Mouse (Mus musculus) heart, adult 18-20 months (tissue): Measurements from ENCODE around the gene Vav3. TPM values are rescaled to one million over a fixed set of nuclear protein-coding genes. Genes with fewer than 3 reads are reported as not detected.
A peak's percentile ranks its signal among the peaks of the same experiment; 100 is the strongest.
"Not testable (repeated sequence)": the region's sequence is repeated elsewhere in the genome, so short reads cannot be mapped to it uniquely, and the experiment has no call there.

ENCODE experiments used
- DNase-seq, 2 experiments: peaks; one replicate each; pipeline ENCODE4 v3.0.0; 2021 to 2022; ENCODE audit warnings: mixed read lengths in 1 of 2
- total RNA-seq, 2 experiments: library from RNA; stranded (reverse); gene quantifications; 2 replicates each; pipeline ENCODE4 v1.2.3; 2021

Gene Vav3
- total RNA-seq, 2 experiments from 2014 or later = 4.8 to 5.4 TPM

GRCm38 (mm10) chr3:109444077-109444476 is 103.6 kb downstream of the Vav3 start:
- DNase-seq = no peak

DNA sequence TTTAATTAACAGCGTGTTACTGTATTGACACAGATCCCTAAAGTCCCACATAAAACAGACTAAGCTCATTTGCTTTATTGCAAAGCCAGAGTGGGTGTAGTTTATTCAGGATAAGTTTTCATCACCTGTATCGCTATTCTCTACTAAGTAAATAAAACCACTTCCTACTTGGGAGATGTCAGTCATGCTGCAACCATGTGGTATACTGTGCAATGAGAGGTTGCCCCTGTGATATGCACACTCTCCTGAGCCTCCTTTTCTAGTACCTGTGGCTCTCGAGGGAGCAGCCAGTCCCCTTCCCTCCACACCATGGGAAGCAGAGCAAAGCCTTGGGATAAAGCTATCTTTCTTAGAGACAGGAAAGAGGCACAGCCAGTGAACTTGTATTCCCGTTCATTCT is 106.5 kb downstream of the Vav3 start:
- no peak for DNase-seq

- DNase-seq = not testable (repeated sequence)
These were observed 107.8 kb downstream of the Vav3 start for GRCm38 (mm10) chr3:109448249-109448648.

- DNase-seq = peak in 1 of 2 experiments; percentile 60
These were observed 111.5 kb downstream of the Vav3 start for GRCm38 (mm10) chr3:109451966-109452365.

GRCm38 (mm10) chr3:109454633-109455032 is 114.2 kb downstream of the Vav3 start:
- no peak for DNase-seq

- DNase-seq = no peak
These were observed 115.9 kb downstream of the Vav3 start for GRCm38 (mm10) chr3:109456340-109456739.

- DNase-seq = no peak
These were observed 123.2 kb downstream of the Vav3 start for GRCm38 (mm10) chr3:109463684-109464083.

- DNase-seq = no peak
These were observed 124.1 kb downstream of the Vav3 start for GRCm38 (mm10) chr3:109464600-109464999.

DNA sequence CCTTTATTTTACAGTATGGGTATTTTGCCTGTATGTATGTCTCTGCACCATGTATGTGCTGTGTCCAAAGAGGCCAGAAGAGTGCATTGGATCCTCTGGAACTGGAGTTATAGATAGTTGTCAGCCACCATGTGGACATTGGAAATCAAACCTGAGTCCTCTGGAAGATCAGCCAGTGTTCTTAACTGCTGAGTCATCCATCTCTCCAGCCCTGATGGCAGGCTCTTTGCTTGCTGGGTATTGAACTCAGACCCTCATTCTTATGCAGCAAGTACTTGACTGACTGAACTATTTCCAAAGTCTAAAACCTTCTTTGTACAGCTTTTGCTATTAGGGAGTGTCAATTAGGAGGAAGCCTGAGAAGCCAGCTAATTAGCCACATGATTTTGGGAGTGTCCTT is 126.1 kb downstream of the Vav3 start:
- no peak for DNase-seq

- DNase-seq = peak; percentile 39 to 48
These were observed 126.8 kb downstream of the Vav3 start for GRCm38 (mm10) chr3:109467288-109467687.

GRCm38 (mm10) chr3:109469465-109469864 is 129.0 kb downstream of the Vav3 start:
- DNase-seq = peak; percentile 67 to 77

DNA sequence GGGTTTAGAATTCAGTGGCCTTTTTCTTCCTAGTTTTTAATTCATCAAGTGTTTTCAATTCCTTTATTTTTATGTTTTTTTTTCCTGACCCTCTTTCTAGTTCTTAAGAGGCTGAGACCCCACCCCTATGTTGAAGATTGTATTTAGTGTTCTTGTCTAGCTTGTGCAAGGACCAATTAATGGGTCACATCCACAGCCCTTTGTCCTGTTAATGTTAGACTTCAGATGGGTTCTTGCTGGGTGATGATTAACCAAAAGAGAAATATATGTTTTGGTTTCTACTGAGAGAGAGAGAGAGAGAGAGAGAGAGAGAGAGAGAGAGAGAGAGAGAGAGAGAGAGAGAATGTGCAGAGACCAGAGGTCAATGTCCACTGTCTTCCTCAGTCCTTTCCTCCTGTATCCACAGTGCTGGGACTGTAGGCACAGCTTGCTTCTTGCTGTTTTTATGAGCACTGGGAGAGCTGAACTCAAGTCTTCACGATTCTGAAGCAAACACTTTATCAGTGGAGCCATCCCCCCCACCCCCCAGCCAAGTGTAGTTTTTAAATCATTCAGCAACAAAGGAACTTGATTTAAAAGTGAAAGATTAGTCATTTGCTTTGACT is 130.3 kb downstream of the Vav3 start:
- DNase-seq = no peak

GRCm38 (mm10) chr3:109476521-109476920 is 136.1 kb downstream of the Vav3 start:
- DNase-seq = peak; percentile 42 to 43

DNA sequence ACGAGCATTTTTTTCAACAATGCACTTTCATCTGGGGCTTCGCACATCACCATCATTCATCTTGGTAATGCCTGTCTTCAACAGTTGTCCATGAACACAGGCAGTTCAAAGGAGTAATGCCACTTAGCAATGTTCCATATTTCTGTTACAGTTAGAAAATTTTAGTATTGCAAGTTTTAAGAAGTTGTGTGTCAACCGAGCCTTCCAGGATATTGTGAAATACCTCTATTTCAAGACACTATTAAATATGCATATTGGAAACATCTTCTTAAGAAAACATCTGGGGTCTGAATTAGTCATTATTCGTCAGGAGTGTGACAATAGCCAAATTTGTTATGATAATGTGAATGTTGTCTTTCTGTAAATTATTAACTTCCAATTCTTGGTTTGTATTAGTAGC is 137.8 kb downstream of the Vav3 start:
- no peak for DNase-seq

DNA sequence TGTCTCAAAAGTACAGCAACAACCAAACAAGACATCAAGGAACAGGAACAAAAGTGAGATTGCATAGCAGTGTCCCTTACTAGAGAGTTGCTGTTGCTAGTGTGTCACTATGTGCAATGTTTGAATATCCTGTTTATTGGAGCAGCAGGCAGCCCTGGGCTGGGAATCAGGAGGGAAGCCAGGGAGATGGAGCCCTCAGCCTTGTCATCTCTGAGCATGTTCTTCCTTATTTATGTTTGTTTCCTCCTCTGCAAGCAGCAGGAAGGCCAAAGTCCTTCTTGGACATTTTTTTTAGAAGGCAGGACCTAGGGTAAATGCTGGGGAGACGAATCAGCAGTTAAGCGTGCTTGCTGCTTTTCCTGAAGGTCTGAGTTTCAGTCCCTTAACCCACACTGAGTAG is 140.2 kb downstream of the Vav3 start:
- peak in 1 of 2 experiments; percentile 10 for DNase-seq

GRCm38 (mm10) chr3:109486786-109487185 is 146.3 kb downstream of the Vav3 start:
- DNase-seq = no peak

DNA sequence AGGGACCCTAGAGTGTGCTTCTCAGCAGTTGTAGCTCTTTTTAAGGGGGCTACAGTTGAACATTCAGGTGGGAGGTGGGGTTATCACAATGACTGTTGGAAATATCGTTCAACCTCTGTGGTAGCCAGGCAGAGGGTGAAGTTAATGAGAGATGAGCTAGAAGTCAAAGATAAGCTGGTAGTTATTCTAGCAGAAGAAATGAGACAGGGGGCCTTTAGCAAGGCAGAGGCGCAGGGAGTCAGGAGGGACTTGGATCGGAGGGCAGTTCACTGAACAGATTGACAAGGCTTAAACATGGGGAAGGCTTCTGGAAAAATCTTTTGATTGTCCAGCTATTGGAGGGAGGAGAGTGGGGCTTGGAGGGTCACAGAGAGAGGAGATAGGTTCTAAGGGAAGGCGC is 147.4 kb downstream of the Vav3 start:
- no peak for DNase-seq

DNA sequence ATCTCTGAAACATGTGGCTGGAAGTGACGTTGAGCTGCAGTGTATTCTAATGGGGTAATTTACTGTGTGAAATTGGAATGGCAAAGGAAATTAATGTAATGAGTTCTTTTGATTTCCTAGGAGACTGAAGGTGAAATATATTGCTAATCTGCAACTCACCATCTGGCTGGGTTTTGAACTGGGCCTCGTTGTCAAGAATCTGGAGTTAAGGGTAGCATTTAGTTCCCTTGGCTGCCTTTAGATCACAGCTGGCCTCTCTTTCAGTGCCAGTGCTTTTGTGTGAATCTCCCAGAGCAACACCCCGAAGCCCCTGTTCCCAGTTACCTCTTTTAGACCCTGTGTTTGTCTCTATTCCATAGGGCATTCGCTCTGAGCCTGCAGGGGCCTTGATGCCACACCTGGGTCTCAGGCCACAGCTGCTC is 148.3 kb downstream of the Vav3 start:
- DNase-seq = no peak

- no peak for DNase-seq
These were observed 150.3 kb downstream of the Vav3 start for GRCm38 (mm10) chr3:109490561-109491296.

- DNase-seq = peak; percentile 71 to 91
These were observed 151.1 kb downstream of the Vav3 start for GRCm38 (mm10) chr3:109491568-109491967.

- no peak for DNase-seq
These were observed 156.0 kb downstream of the Vav3 start for GRCm38 (mm10) chr3:109496461-109496860.

DNA sequence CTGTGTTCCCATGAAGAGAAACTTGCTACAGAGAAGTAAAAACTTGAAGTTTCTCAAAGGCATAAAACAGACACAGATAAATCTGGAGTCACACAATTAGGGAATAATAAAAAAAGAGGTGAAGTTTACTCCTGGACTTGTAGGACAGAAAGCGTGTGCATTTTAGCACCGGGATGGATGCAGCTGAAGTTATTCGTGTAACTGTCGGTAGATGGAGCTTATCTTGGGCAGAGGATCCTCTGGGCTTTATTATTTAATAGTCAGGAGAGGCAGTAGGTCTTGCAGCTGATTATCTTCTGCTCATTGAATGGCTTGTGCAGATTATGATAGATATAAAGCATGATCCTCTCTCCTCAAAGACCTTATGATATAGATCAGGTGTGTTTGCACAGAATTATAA is 156.6 kb downstream of the Vav3 start:
- DNase-seq = no peak

GRCm38 (mm10) chr3:109499861-109500456 is 159.5 kb downstream of the Vav3 start:
- no peak for DNase-seq

DNA sequence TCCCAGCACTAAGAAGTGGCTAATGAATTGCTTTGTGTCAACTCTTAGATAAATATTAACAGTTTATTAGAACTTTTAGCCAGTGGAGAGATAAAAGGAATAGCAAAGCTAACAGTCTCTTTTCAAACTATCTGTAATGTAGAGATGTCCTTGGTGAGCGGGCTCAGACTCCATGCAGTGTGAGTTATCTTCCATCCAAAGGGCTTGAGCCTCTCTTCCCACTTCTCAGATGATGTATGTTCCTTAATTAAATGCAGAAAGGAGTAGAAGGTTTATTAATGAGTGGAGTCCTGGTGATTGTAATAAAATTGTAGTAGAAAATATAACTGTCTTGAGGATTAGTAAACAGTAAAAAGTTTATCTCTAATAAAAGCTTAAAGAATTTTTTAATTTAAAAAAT is 169.3 kb downstream of the Vav3 start:
- no peak for DNase-seq
